9 mouse cellular contexts compared by ENCODE assay signal in genomic region chr14:47839493-47840215, GRCm38 (mm10).
DNase-seq lines count a peak whose midpoint lies in the region; ATAC-seq and TF ChIP-seq lines count a peak whose summit lies in the region.
"Had no signal": no experiment of that assay in that cellular context is flagged by ENCODE, and none has a peak within 500 bp of the region (broad histone marks: within the 10 kb centered on the region; RNA-seq: fewer than 3 reads in every experiment).

No protein-coding gene starts in this region.

- peaks cover 10% of the 10 kb centered on the region for H3K4me1 ChIP-seq in neural tube, embryonic 12.5 days
- H3K4me1 ChIP-seq in neural tube, embryonic 15.5 days, result 0 out of 2 replicates have a peak, but pooled peaks cover 6% of the 10 kb centered on the region
- no peaks in the 10 kb centered on the region for H3K4me1 ChIP-seq in heart, adult 2 months (ENCODE audit: control insufficient read depth, insufficient read depth, low read length)
- H3K4me1 ChIP-seq: liver, embryonic 12.5 days had no signal

- no peak for TF ChIP-seq POLR2A in heart, adult 2 months (IDR thresholded peaks at IDR 0.05; ENCODE audit: insufficient read depth, low read depth, low read length)

- no peaks in the 10 kb centered on the region for H3K36me3 ChIP-seq in neural tube, embryonic 12.5 days
- no peaks in the 10 kb centered on the region for H3K36me3 ChIP-seq in neural tube, embryonic 15.5 days
- no peaks in the 10 kb centered on the region for H3K36me3 ChIP-seq in heart, adult 2 months (ENCODE audit: control insufficient read depth, insufficient read depth, low read length)
- H3K36me3 ChIP-seq: liver, embryonic 12.5 days had no signal

- H3K9ac ChIP-seq in neural tube, embryonic 12.5 days, result no peak overlapping the region
- H3K9ac ChIP-seq in neural tube, embryonic 15.5 days (replicated peaks), result no peak overlapping the region
- no peak overlapping the region for H3K9ac ChIP-seq in heart, adult 2 months (ENCODE audit: low read depth, low read length)
- H3K9ac ChIP-seq: liver, embryonic 12.5 days had no signal

- no peaks in the 10 kb centered on the region for H3K79me2 ChIP-seq in heart, adult 2 months (replicated peaks; ENCODE audit: control insufficient read depth, insufficient read depth, low read length)

- no peaks in the 10 kb centered on the region for H3K27me3 ChIP-seq in neural tube, embryonic 12.5 days (replicated peaks)
- no peaks in the 10 kb centered on the region for H3K27me3 ChIP-seq in neural tube, embryonic 15.5 days (replicated peaks)
- no peaks in the 10 kb centered on the region for H3K27me3 ChIP-seq in heart, adult 2 months (ENCODE audit: control insufficient read depth, insufficient read depth, low read length)
- H3K27me3 ChIP-seq: liver, embryonic 12.5 days had no signal

- 0 out of 2 replicates have a peak overlapping the region, but pooled peaks have one; percentile 1 for H3K27ac ChIP-seq in neural tube, embryonic 12.5 days
- H3K27ac ChIP-seq in neural tube, embryonic 15.5 days (replicated peaks), result no peak overlapping the region; the same call in 1 of the 2 replicates
- H3K27ac ChIP-seq in heart, adult 2 months, result no peak overlapping the region
- H3K27ac ChIP-seq: liver, embryonic 12.5 days had no signal

- TF ChIP-seq EP300 in heart, adult 2 months (IDR thresholded peaks at IDR 0.05; ENCODE audit: insufficient read depth, low read depth, low read length), result no peak

- no peak overlapping the region for H3K4me2 ChIP-seq in neural tube, embryonic 12.5 days (replicated peaks)
- H3K4me2 ChIP-seq in neural tube, embryonic 15.5 days, result no peak overlapping the region
- H3K4me2 ChIP-seq: liver, embryonic 12.5 days had no signal

- peak; percentile 10 for DNase-seq in gastrocnemius, postnatal 14 days
- no peak for DNase-seq in gastrocnemius, postnatal 10 days
- DNase-seq in kidney, postnatal 14 days, result peak; percentile 14
- peak; percentile 26 for DNase-seq in yolk sac, embryonic 10.5 days (ENCODE audit: low spot score)
- no peak for DNase-seq in urinary bladder, postnatal 4 days (ENCODE audit: low spot score in 2 of 2)
- DNase-seq in heart, adult 2 months, result no peak

- no peak for ATAC-seq in neural tube, embryonic 12.5 days (ENCODE audit: low FRiP score, low read depth)
- no peak for ATAC-seq in neural tube, embryonic 15.5 days (ENCODE audit: low FRiP score)
- ATAC-seq: liver, embryonic 12.5 days had no signal

- H3K9me3 ChIP-seq in neural tube, embryonic 12.5 days, result no peaks in the 10 kb centered on the region
- H3K9me3 ChIP-seq in neural tube, embryonic 15.5 days (replicated peaks), result no peaks in the 10 kb centered on the region; the same call in 1 of the 2 replicates
- H3K9me3 ChIP-seq: liver, embryonic 12.5 days had no signal

- intact Hi-C loops in gastrocnemius, postnatal 14 days (cut with DNase I; ENCODE audit: low total_unique reads), result no loop called here
- intact Hi-C loops in heart, adult 2 months (cut with DNase I), result no loop called here

- no peak overlapping the region for H3K4me3 ChIP-seq in neural tube, embryonic 12.5 days
- H3K4me3 ChIP-seq in neural tube, embryonic 15.5 days (replicated peaks), result no peak overlapping the region
- H3K4me3 ChIP-seq in heart, adult 2 months, result no peak overlapping the region
- H3K4me3 ChIP-seq: liver, embryonic 12.5 days had no signal

- 48% methylated on average over 6 of the region's 6 CpGs for WGBS in neural tube, embryonic 12.5 days
- WGBS in neural tube, embryonic 15.5 days, result 52% methylated on average over 6 of the region's 6 CpGs
- WGBS in heart, adult 2 months, result 73% methylated on average over 6 of the region's 6 CpGs

- no peak for TF ChIP-seq CTCF in heart, adult 2 months (IDR thresholded peaks at IDR 0.05)

Comparison
In these comparisons a context has a peak if more than half of its experiments do, and no peak if none do; other contexts are left out.
1. DNase-seq: peak in gastrocnemius, postnatal 14 days (single experiment), kidney, postnatal 14 days (single experiment) and yolk sac, embryonic 10.5 days (single experiment); none in gastrocnemius, postnatal 10 days (single experiment), urinary bladder, postnatal 4 days (0 of 2) and heart, adult 2 months (0 of 2).